Mouse (Mus musculus) embryonic fibroblast, embryonic 13.5 days (primary cell): ENCODE results near the gene Ros1.

Experiments
- CTCF ChIP-seq: IDR thresholded peaks from 2 replicates; pipeline ENCODE4 v1.5.1; 2011; ENCODE audit warnings: mild to moderate bottlenecking, control low read depth, low read length, moderate library complexity, borderline replicate concordance; ENCODE audit not compliant: insufficient read depth
- POLR2A ChIP-seq: IDR thresholded peaks from 2 replicates; pipeline ENCODE4 v1.6.1; 2011; ENCODE audit warnings: low read depth, mild to moderate bottlenecking, control low read depth, low read length, moderate library complexity

GRCm38 (mm10) chr10:52039392-52039791, 155.7 kb downstream of the Ros1 start:
- no peak for TF ChIP-seq POLR2A
- no peak for TF ChIP-seq CTCF
